Mouse (Mus musculus): Measurements from ENCODE around the gene Lamp3. TPM values are rescaled to one million over a fixed set of nuclear protein-coding genes. Genes with fewer than 3 reads are reported as not detected.

Gene Lamp3
- polyA plus RNA-seq (2012; ENCODE audit: low replicate concordance) = 0.03 and 0.22 TPM in 2 replicates

GRCm38 (mm10) chr16:19706216-19706615, at the start of gene Lamp3:
TSS of gene Lamp3 (minus strand) at chr16:19706375.

GRCm38 (mm10) chr16:19629816-19630215, 76.4 kb downstream of the Lamp3 start, which contains the start of gene Olfr171:
TSS of gene Olfr171 (minus strand) at chr16:19629916.

GRCm38 (mm10) chr16:19611782-19612181, 94.4 kb downstream of the Lamp3 start, which contains the start of gene Olfr170:
TSS of gene Olfr170 (minus strand) at chr16:19611882.

Other genes with a start within 250 kb of the Lamp3 start
- 0.02 TPM in 1 of 2 replicates, not detected in the other for gene Olfr166, start 222.7 kb downstream of the Lamp3 start, polyA plus RNA-seq (2012; ENCODE audit: low replicate concordance)
- gene Olfr167, start 184.1 kb downstream of the Lamp3 start, polyA plus RNA-seq (2012; ENCODE audit: low replicate concordance) = not detected in 2 replicates
- gene Olfr168, start 170.8 kb downstream of the Lamp3 start, polyA plus RNA-seq (2012; ENCODE audit: low replicate concordance) = not detected in 2 replicates
- gene Olfr169, start 134.6 kb downstream of the Lamp3 start, polyA plus RNA-seq (2012; ENCODE audit: low replicate concordance) = not detected in 2 replicates
- not detected in 2 replicates for gene Olfr170, start 94.5 kb downstream of the Lamp3 start, polyA plus RNA-seq (2012; ENCODE audit: low replicate concordance)
- not detected in 2 replicates for gene Olfr171, start 76.5 kb downstream of the Lamp3 start, polyA plus RNA-seq (2012; ENCODE audit: low replicate concordance)
- 13.5 and 19.4 TPM in 2 replicates for gene B3gnt5, start 53.8 kb upstream of the Lamp3 start, polyA plus RNA-seq (2012; ENCODE audit: low replicate concordance)